Mouse (Mus musculus) forebrain, embryonic 15.5 days (tissue): ENCODE results near the gene Mroh8. TPM values are rescaled to one million over a fixed set of nuclear protein-coding genes. Genes with fewer than 3 reads are reported as not detected.
A peak's percentile ranks its signal among the peaks of the same experiment; 100 is the strongest.
"Not testable (repeated sequence)": the region's sequence is repeated elsewhere in the genome, so short reads cannot be mapped to it uniquely, and the experiment has no call there.

Source experiments
- ATAC-seq: fragments of 200-750 bp; cut with Nextera tagmentation; replicated peaks from 2 replicates; pipeline ENCODE4 v1.8.0; 2017; ENCODE audit warnings: mild to moderate bottlenecking, moderate TSS enrichment, moderate library complexity
- H3K27ac ChIP-seq: fragments of 300-500 bp; sonication (generic); replicated peaks from 2 replicates; pipeline ENCODE4 v1.5.1; 2015; ENCODE audit warnings: mild to moderate bottlenecking, inconsistent platforms
- H3K27me3 ChIP-seq: fragments of 300-500 bp; sonication (generic); 2 replicates; pipeline ENCODE4 v1.6.1; 2015; ENCODE audit warnings: inconsistent platforms
- H3K36me3 ChIP-seq: fragments of 300-500 bp; sonication (generic); 2 replicates; pipeline ENCODE4 v1.6.1; 2015; ENCODE audit warnings: mild to moderate bottlenecking, inconsistent platforms
- H3K4me1 ChIP-seq: fragments of 300-500 bp; sonication (generic); 2 replicates; pipeline ENCODE4 v1.6.1; 2015; ENCODE audit warnings: inconsistent platforms
- H3K4me2 ChIP-seq: fragments of 300-500 bp; sonication (generic); replicated peaks from 2 replicates; pipeline ENCODE4 v1.6.1; 2015; ENCODE audit warnings: mild to moderate bottlenecking, inconsistent platforms
- H3K4me3 ChIP-seq: fragments of 300-500 bp; sonication (generic); 2 replicates; pipeline ENCODE4 v1.5.1; 2015; ENCODE audit warnings: mild to moderate bottlenecking, inconsistent platforms
- H3K9ac ChIP-seq: fragments of 300-500 bp; sonication (generic); replicated peaks from 2 replicates; pipeline ENCODE4 v1.6.1; 2015; ENCODE audit warnings: mild to moderate bottlenecking, inconsistent platforms
- H3K9me3 ChIP-seq: fragments of 300-500 bp; sonication (generic); 2 replicates; pipeline ENCODE4 v1.6.1; 2016; ENCODE audit warnings: inconsistent platforms
- WGBS: fragments of 180-500 bp; shearing (Covaris S2); methylation state at CpG from one replicate; pipeline ENCODE4 v1.1.7; 2015; ENCODE audit warnings: mixed read lengths; 5-methylcytosine and 5-hydroxymethylcytosine counted together
- polyA plus RNA-seq: library from polyadenylated mRNA; unstranded; fragments of >200 nt; fragmentation: Nextera tagmentation; extraction: Ambion mirVana; gene quantifications from 2 replicates; pipeline ENCODE4 v1.2.1, GENCODE M21; 2015

The Mroh8 gene
- polyA plus RNA-seq, 1 experiment from 2014 or later: 0.53 TPM

GRCm38 (mm10) chr2:157283321-157283720, 4.0 kb upstream of the Mroh8 start:
- no peaks in the 10 kb centered on the region for H3K9me3 ChIP-seq
- 96% methylated on average over 6 of the region's 6 CpGs for WGBS
- no peak overlapping the region for H3K27ac ChIP-seq
- peaks cover 34% of the 10 kb centered on the region for H3K36me3 ChIP-seq
- H3K4me1 ChIP-seq: peaks cover 24% of the 10 kb centered on the region
- ATAC-seq: no peak
- H3K4me3 ChIP-seq: no peak overlapping the region
- H3K27me3 ChIP-seq: no peaks in the 10 kb centered on the region
- no peak overlapping the region for H3K9ac ChIP-seq
- no peak overlapping the region for H3K4me2 ChIP-seq

DNA sequence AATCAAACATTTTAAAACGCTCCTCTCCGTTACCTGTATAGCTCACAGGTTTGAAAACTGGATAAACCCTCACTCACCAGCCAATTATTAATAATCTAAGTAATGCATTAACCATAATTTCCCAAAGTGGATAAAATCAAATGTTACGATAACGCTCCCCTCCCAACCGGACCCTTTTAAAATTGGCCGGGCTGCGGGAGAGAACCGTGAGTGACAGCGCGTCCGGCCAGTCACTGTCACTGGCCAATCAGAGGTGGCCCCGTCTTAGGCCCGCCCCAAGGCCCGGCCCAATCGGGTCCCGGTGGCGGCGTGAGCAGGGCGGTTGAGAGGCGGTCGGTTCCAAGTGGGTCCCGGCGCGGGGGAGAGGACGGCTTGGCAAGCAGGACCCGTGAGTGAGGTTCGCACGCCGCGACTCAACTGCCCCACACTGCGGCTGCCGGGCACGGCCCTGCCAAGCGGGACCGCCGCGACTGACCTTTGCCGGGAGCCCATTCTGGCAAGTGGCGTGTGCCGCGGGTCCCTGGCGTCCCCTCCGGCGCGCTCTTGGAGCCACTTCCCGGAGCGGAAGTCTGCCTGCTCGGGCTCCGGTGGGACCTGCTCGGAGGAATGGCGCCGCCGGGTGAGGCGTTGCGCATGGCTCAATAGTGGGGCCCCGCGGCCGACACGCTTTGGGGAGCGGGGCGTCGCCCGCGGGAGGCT, 483 bp downstream of the Mroh8 start, which contains the start of gene Rpn2:
Gene Rpn2, plus strand, starts transcription at position 301 of the 699 bp plus-strand sequence.
- Histone ChIP-seq H3K4me1 (peaks cover 23% of the 10 kb centered on the region), H3K4me2 (peak within 1 kb of the TSS; percentile 68), H3K27ac (peak within 1 kb of the TSS; percentile 96), H3K36me3 (peaks cover 11% of the 10 kb centered on the region), H3K4me3 (peak within 1 kb of the TSS; percentile 75), H3K27me3 (no peaks in the 10 kb centered on the region), H3K9me3 (no peaks in the 10 kb centered on the region), H3K9ac (peak within 1 kb of the TSS; percentile 92)
- ATAC-seq: peak; percentile 100
- WGBS: under 1% methylated on average over 64 of the region's 64 CpGs

GRCm38 (mm10) chr2:157263832-157264231, 15.5 kb downstream of the Mroh8 start:
- Histone ChIP-seq H3K27me3 (no peaks in the 10 kb centered on the region), H3K4me3 (no peak overlapping the region), H3K36me3 (no peaks in the 10 kb centered on the region), H3K9me3 (no peaks in the 10 kb centered on the region), H3K4me1 (no peaks in the 10 kb centered on the region), H3K27ac (no peak overlapping the region), H3K9ac (no peak overlapping the region), H3K4me2 (no peak overlapping the region)
- 70% methylated on average over 6 of the region's 6 CpGs for WGBS
- ATAC-seq: no peak

GRCm38 (mm10) chr2:157263101-157263500, 16.2 kb downstream of the Mroh8 start:
- Histone ChIP-seq H3K4me3 (no peak overlapping the region), H3K27me3 (no peaks in the 10 kb centered on the region), H3K4me2 (no peak overlapping the region), H3K9me3 (no peaks in the 10 kb centered on the region), H3K36me3 (no peaks in the 10 kb centered on the region), H3K9ac (no peak overlapping the region), H3K27ac (no peak overlapping the region), H3K4me1 (no peaks in the 10 kb centered on the region)
- no peak for ATAC-seq
- 83% methylated on average over 1 of the region's 1 CpGs for WGBS

GRCm38 (mm10) chr2:157262506-157262905, 16.8 kb downstream of the Mroh8 start:
- Histone ChIP-seq H3K4me3 (no peak overlapping the region), H3K36me3 (no peaks in the 10 kb centered on the region), H3K4me1 (no peaks in the 10 kb centered on the region), H3K4me2 (no peak overlapping the region), H3K27ac (no peak overlapping the region), H3K9me3 (no peaks in the 10 kb centered on the region), H3K9ac (no peak overlapping the region), H3K27me3 (no peaks in the 10 kb centered on the region)
- 74% methylated on average over 9 of the region's 9 CpGs for WGBS
- ATAC-seq: no peak

DNA sequence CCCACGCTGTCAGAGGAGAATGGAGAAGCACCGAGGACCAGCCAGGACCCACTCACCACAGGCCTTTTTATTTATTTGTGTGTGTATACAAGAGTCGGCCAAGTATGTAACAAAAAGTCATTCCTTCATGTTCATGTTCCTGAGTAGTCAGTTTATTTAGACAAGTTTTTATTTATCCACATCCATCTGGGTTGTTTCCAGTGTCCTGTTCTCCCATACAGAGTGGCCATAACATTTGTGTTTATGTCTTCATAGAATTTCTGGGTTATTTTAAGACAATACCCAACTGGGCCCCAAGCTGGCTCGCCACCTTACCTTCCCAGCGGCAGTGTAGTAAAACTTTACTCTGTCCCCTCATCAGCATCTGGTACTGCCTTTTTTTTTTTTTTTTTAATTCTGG, 17.4 kb downstream of the Mroh8 start:
- H3K27ac ChIP-seq: no peak overlapping the region
- H3K4me3 ChIP-seq: no peak overlapping the region
- no peak for ATAC-seq
- WGBS: 85% methylated on average over 5 of the region's 5 CpGs
- H3K4me2 ChIP-seq: no peak overlapping the region
- H3K4me1 ChIP-seq: no peaks in the 10 kb centered on the region
- H3K9me3 ChIP-seq: no peaks in the 10 kb centered on the region
- no peaks in the 10 kb centered on the region for H3K36me3 ChIP-seq
- H3K27me3 ChIP-seq: no peaks in the 10 kb centered on the region
- no peak overlapping the region for H3K9ac ChIP-seq

DNA sequence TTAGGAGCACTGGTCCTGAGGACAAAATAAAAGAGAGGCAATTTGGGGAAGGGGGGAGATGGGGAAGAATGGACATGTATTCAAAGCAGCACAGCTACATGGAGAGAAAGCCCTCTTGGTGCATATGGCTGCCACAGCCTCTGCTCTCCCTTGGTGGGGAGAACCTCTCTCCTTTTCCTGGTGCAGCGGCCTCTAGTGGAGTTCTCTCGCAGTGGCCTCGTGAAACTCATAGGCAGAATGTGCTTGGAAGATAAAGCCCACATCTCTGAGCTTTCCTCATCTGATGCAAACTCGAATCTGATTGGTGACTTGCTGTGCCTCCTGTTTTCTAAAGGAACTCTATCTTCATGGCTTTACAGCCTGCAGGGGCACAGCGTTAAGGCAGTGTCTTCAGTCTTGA, 19.6 kb downstream of the Mroh8 start:
- no peak for ATAC-seq
- 7% methylated on average over 5 of the region's 5 CpGs for WGBS

DNA sequence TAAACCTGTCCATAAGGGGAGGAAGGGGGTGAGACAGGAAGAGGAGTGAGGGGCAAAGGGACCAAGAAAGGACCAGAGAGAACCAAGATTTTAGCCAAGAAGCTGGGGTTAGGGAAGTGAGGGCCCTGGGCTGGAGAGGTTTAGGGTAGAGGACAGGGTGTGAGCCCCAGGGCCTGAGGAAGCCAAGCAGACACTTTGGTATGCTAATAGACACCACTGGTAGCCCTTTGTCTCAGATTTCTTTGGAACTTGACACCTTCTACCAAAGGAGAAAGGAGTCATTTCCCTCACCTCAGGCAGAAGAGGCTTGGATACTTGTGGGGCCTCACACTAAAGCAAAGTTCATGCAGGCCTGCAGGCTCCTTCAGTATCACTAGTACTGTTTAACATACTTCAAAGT, 31.2 kb downstream of the Mroh8 start:
- H3K4me3 ChIP-seq: no peak overlapping the region
- no peaks in the 10 kb centered on the region for H3K27me3 ChIP-seq
- no peak for ATAC-seq
- no peaks in the 10 kb centered on the region for H3K4me1 ChIP-seq
- H3K9ac ChIP-seq: no peak overlapping the region
- no peaks in the 10 kb centered on the region for H3K9me3 ChIP-seq
- no peaks in the 10 kb centered on the region for H3K36me3 ChIP-seq
- H3K4me2 ChIP-seq: no peak overlapping the region
- no peak overlapping the region for H3K27ac ChIP-seq

More for the DNA sequence above, 19.6 kb downstream of the Mroh8 start:
- no peak overlapping the region for H3K9ac ChIP-seq
- H3K36me3 ChIP-seq: no peaks in the 10 kb centered on the region
- H3K27ac ChIP-seq: no peak overlapping the region
- H3K9me3 ChIP-seq: no peaks in the 10 kb centered on the region
- no peaks in the 10 kb centered on the region for H3K27me3 ChIP-seq
- H3K4me1 ChIP-seq: no peaks in the 10 kb centered on the region
- no peak overlapping the region for H3K4me2 ChIP-seq
- no peak overlapping the region for H3K4me3 ChIP-seq

GRCm38 (mm10) chr2:157245603-157246002, 33.7 kb downstream of the Mroh8 start:
- Histone ChIP-seq H3K4me1 (no peaks in the 10 kb centered on the region), H3K9me3 (no peaks in the 10 kb centered on the region), H3K27me3 (no peaks in the 10 kb centered on the region), H3K9ac (no peak overlapping the region), H3K36me3 (no peaks in the 10 kb centered on the region), H3K4me2 (no peak overlapping the region), H3K27ac (no peak overlapping the region), H3K4me3 (no peak overlapping the region)
- no peak for ATAC-seq
- WGBS: 78% methylated on average over 2 of the region's 2 CpGs

GRCm38 (mm10) chr2:157245001-157245400, 34.3 kb downstream of the Mroh8 start:
- Histone ChIP-seq H3K4me1 (no peaks in the 10 kb centered on the region), H3K9ac (no peak overlapping the region), H3K9me3 (no peaks in the 10 kb centered on the region), H3K4me2 (no peak overlapping the region), H3K4me3 (no peak overlapping the region), H3K36me3 (no peaks in the 10 kb centered on the region), H3K27ac (no peak overlapping the region), H3K27me3 (no peaks in the 10 kb centered on the region)
- WGBS: 67% methylated on average over 5 of the region's 5 CpGs
- no peak for ATAC-seq

GRCm38 (mm10) chr2:157235946-157236345, 43.4 kb downstream of the Mroh8 start:
- Histone ChIP-seq H3K4me2 (no peak overlapping the region), H3K4me1 (no peaks in the 10 kb centered on the region), H3K36me3 (no peaks in the 10 kb centered on the region), H3K4me3 (no peak overlapping the region), H3K27ac (no peak overlapping the region), H3K27me3 (no peaks in the 10 kb centered on the region), H3K9me3 (no peaks in the 10 kb centered on the region), H3K9ac (no peak overlapping the region)
- no peak for ATAC-seq
- 84% methylated on average over 8 of the region's 8 CpGs for WGBS

DNA sequence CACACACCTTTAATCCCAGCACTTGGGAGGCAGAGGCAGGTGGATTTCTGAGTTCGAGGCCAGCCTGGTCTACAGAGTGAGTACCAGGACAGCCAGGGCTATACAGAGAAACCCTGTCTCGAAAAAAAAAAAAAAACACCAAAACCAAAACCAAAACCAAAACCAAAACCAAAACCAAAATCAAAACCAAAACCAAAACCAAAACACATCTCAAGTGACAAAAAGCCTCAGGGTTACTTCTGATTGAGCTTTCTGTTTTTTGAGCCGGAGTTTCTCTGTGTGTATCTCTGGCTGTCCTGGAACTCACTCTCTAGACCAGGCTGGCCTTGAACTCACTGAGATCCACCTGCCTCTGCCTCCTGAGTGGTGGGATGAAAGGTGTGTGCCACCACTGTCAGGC, 57.4 kb downstream of the Mroh8 start:
- H3K9ac ChIP-seq, H3K27ac ChIP-seq, H3K4me1 ChIP-seq, H3K4me2 ChIP-seq, H3K9me3 ChIP-seq, H3K4me3 ChIP-seq, H3K36me3 ChIP-seq, H3K27me3 ChIP-seq, ATAC-seq: not testable (repeated sequence)
- WGBS: 92% methylated on average over 3 of the region's 3 CpGs

DNA sequence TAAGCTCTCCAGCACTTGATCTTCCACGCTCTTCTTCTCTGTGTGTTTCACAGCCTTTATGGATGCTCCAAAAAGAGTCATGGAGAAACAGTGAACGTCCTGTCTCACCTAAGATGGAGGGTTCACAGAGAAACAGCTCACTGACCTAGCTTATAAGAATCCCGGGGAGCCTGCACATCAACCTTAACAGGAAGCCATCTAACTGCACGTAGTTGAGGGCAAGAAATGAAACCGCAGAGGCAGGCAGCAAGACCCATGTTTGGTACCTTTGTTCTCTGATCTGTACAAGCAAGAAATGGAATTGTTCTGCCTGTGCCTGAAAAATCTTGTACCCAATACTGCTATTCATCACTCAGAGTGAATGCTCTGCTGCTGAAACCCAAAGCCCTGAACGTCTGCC, 59.2 kb downstream of the Mroh8 start:
- WGBS: 81% methylated on average over 6 of the region's 6 CpGs
- H3K9me3 ChIP-seq: no peaks in the 10 kb centered on the region
- H3K27me3 ChIP-seq: no peaks in the 10 kb centered on the region
- H3K27ac ChIP-seq: no peak overlapping the region
- no peak for ATAC-seq
- H3K4me1 ChIP-seq: no peaks in the 10 kb centered on the region
- no peak overlapping the region for H3K4me3 ChIP-seq
- no peaks in the 10 kb centered on the region for H3K36me3 ChIP-seq
- H3K9ac ChIP-seq: no peak overlapping the region
- no peak overlapping the region for H3K4me2 ChIP-seq
